Mouse (Mus musculus): ENCODE measurements at regions not wholly inside any gene's neighbourhood (a gene's known extent, or its start where the extent isn't known, plus 50 kb on each side); places are given as distances from the start of the nearest gene placed in this dataset.

DNA sequence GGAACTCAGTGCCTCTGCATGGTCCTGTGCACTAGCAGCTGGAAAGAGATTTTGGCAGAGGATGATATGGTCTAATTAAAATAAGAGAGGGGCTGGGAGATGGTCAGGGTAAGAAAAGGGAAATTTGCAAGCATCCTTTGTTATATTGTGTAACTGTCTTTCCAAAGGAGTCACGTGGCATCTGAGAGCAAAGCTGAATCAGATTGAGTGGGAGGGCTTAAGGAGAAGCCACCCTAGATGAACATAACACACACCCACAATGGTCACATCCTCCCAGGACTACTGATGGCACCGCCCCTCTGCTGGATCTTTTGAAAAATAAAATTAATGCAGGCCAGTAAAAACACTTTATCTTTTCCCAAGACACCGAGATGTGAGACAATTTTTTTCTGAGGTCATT, 135.9 kb upstream of the App start:
- TF ChIP-seq POLR2A (IDR thresholded peaks at IDR 0.05; ENCODE audit: low read depth, low read length) (no peak), CTCF (IDR thresholded peaks at IDR 0.05; ENCODE audit: borderline replicate concordance, insufficient read depth, low read length) (no peak)

Measured in embryonic fibroblast, embryonic 13.5 days (primary cell).